Comparison of ENCODE assay signal across 22 mouse cellular contexts in the genomic region with DNA sequence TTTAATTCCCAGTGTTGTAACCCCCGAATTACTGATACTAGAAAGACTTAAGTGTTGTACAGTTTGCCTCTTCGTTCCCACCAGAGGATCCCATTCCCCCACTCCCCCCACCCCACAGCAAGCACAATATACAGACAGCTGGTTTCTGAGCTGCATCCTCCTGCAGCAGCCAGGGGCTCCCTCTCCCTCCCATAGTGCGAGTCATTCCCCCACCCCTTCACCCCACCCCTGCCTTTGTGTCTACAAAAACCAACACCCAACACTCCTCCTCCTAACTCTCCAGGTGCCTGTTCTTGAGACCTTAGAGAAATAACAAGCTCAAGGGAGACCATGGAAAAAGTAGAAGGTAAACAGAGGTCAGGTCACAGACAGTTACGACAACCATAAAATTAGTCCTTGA. TPM values are rescaled to one million over a fixed set of nuclear protein-coding genes. Genes with fewer than 3 reads are reported as not detected.
DNase-seq lines count a peak whose midpoint lies in the region; TF ChIP-seq lines count a peak whose summit lies in the region.
"Not testable (repeated sequence)": the region's sequence is repeated elsewhere in the genome, so short reads cannot be mapped to it uniquely, and the experiment has no call there.
"Had no signal": no experiment of that assay in that cellular context is flagged by ENCODE, and none has a peak within 500 bp of the region (broad histone marks: within the 10 kb centered on the region; RNA-seq: fewer than 3 reads in every experiment).

No protein-coding gene starts in this region.

- in situ Hi-C loops in ES-E14 (cut with MboI; ENCODE audit: low sequenced_read_pairs in 2 of 2, unreplicated experiment in 2 of 2): not testable (repeated sequence)

- peak overlapping the region; percentile 78 for H3K9ac ChIP-seq in ES-Bruce4 (ENCODE audit: low read depth, poor library complexity, severe bottlenecking)
- H3K9ac ChIP-seq in ES-E14 (ENCODE audit: insufficient read depth, low read depth, low read length, poor library complexity, severe bottlenecking): not testable (repeated sequence)

- not testable (repeated sequence) for H3K36me3 ChIP-seq in E14TG2a.4 (ENCODE audit: insufficient read depth, low read length); ES-Bruce4 (ENCODE audit: control insufficient read depth, insufficient read depth, low read length, poor library complexity, severe bottlenecking); ES-E14 (ENCODE audit: control insufficient read depth, insufficient read depth, low read length, poor library complexity, severe bottlenecking)

- peak; percentile 64; the same call in 1 of the 2 replicates for TF ChIP-seq EP300 in ES-Bruce4 (IDR thresholded peaks at IDR 0.05; ENCODE audit: insufficient read depth, low read depth, low read length)

- H3K27ac ChIP-seq in ES-Bruce4 (ENCODE audit: insufficient read depth, low read length) (peak overlapping the region; percentile 90), ES-E14 (ENCODE audit: insufficient read depth, low read depth, low read length, poor library complexity, severe bottlenecking) (peak overlapping the region; percentile 64; the same call in 1 of the 2 replicates)

- TF ChIP-seq POLR2A in ES-Bruce4 (IDR thresholded peaks at IDR 0.05; ENCODE audit: insufficient read depth, low read length): not testable (repeated sequence)

- not testable (repeated sequence) for TF ChIP-seq CTCF in E14TG2a.4 (conservative IDR thresholded peaks at IDR 0.05; ENCODE audit: low read length); ES-Bruce4 (IDR thresholded peaks at IDR 0.05; ENCODE audit: low read depth, low read length)

- H3K4me3 ChIP-seq in E14TG2a.4 (replicated peaks; ENCODE audit: low read length): 0 out of 2 replicates have a peak overlapping the region, but pooled peaks have one; percentile 10
- not testable (repeated sequence) for H3K4me3 ChIP-seq in ES-Bruce4 (ENCODE audit: low read depth, low read length); ES-E14 (ENCODE audit: insufficient read depth in 1 of 2, low read depth in 1 of 2, low read length in 2 of 2, poor library complexity in 1 of 2, severe bottlenecking in 1 of 2)

- H3K27me3 ChIP-seq in E14TG2a.4 (ENCODE audit: insufficient read depth, low read length); ES-Bruce4 (ENCODE audit: control insufficient read depth, insufficient read depth, low read length, poor library complexity, severe bottlenecking): not testable (repeated sequence)

- DNase-seq in ES-CJ7 (ENCODE audit: low read depth, low spot score) (peak; percentile 76), R1 (ENCODE audit: low read depth, low spot score) (peak; percentile 77), ZHBTc4 (ENCODE audit: low read depth, low spot score) (peak; percentile 62)
- DNase-seq in ES-E14 (ENCODE audit: low read depth, low spot score): not testable (repeated sequence)

- not testable (repeated sequence) for H3K9me3 ChIP-seq in E14TG2a.4 (ENCODE audit: low read length); ES-Bruce4 (replicated peaks; ENCODE audit: control insufficient read depth, insufficient read depth, low read length, poor library complexity, severe bottlenecking); ES-E14 (ENCODE audit: control insufficient read depth, insufficient read depth, low read depth, low read length)

- peaks cover 44% of the 10 kb centered on the region for H3K4me1 ChIP-seq in E14TG2a.4 (replicated peaks; ENCODE audit: low read depth, low read length)
- H3K4me1 ChIP-seq in ES-Bruce4 (ENCODE audit: control insufficient read depth, insufficient read depth, low read length); ES-E14 (ENCODE audit: control insufficient read depth in 2 of 2, insufficient read depth in 2 of 2, low read length in 2 of 2, poor library complexity in 1 of 2): not testable (repeated sequence)

RNA-seq across cellular contexts. Expression of a gene that starts 8.9 kb away (rescaled TPM):
- 131 and 134 TPM in 2 replicates for polyA plus RNA-seq in ES-Bruce4 (2011; ENCODE audit: insufficient read depth, insufficient read length, low read depth, missing spikeins)
- total RNA-seq in ES-E14 (2012; rRNA removed): 125 and 147 TPM in 2 replicates

RNA-seq across cellular contexts. Expression of a gene that starts 40.8 kb away (rescaled TPM):
- 7.8 and 11.8 TPM in 2 replicates for polyA plus RNA-seq in ES-Bruce4 (2011; ENCODE audit: insufficient read depth, insufficient read length, low read depth, missing spikeins)
- total RNA-seq in ES-E14 (2012; rRNA removed): 38.9 and 43.6 TPM in 2 replicates
- total RNA-seq: adrenal gland, adult 18-20 months; adrenal gland, adult 2 months; adrenal gland, adult 8-10 months; adrenal gland, postnatal 10 days; adrenal gland, postnatal 14 days; adrenal gland, postnatal 25 days; adrenal gland, postnatal 36 days; adrenal gland, postnatal 4 days; CH12.LX; G1E; MEL had no signal
- polyA plus RNA-seq: activated CD4-positive, CD25-positive, alpha-beta regulatory T cell, adult 4 months; adrenal gland, adult 2 months; C2C12; CD4-positive, CD25-positive, alpha-beta regulatory T cell, adult 4 months; cerebellum, adult 2 months; G1E; Patski had no signal

RNA-seq across cellular contexts. Expression of a gene that starts 47.0 kb away (rescaled TPM):
- polyA plus RNA-seq in ES-Bruce4 (2011; ENCODE audit: insufficient read depth, insufficient read length, low read depth, missing spikeins): 57.6 and 61.3 TPM in 2 replicates
- total RNA-seq in ES-E14 (2012; rRNA removed): 48.2 and 54.2 TPM in 2 replicates
